Mouse (Mus musculus): ENCODE data around the gene Gm49398.
A peak's percentile ranks its signal among the peaks of the same experiment; 100 is the strongest.

The Gm49398 gene

GRCm38 (mm10) chr13:61288739-61289138, at the start of gene Gm49398:
Gene Gm49398, minus strand, starts transcription at chr13:61288839.
- DNase-seq = no peak

- no peak for DNase-seq
Measured at GRCm38 (mm10) chr13:61255258-61255657, 33.4 kb downstream of the Gm49398 start, which contains the start of gene Cts8. Gene Cts8, minus strand, starts transcription at chr13:61255358.

- DNase-seq = peak; percentile 1 to 11
Measured at GRCm38 (mm10) chr13:61241076-61241947, 47.3 kb downstream of the Gm49398 start.

GRCm38 (mm10) chr13:61203310-61203709, 85.3 kb downstream of the Gm49398 start, which contains the start of gene Cts6:
Gene Cts6, minus strand, starts transcription at chr13:61203410.
- no peak for DNase-seq

All from B cell, adult 2 months (primary cell).